Mouse (Mus musculus) embryonic facial prominence, embryonic 14.5 days (tissue): Measurements from ENCODE around the gene Txn1. TPM values are rescaled to one million over a fixed set of nuclear protein-coding genes. Genes with fewer than 3 reads are reported as not detected.
A peak's percentile ranks its signal among the peaks of the same experiment; 100 is the strongest.

Source experiments
- ATAC-seq: fragments of 200-750 bp; cut with Nextera tagmentation; 2 replicates; pipeline ENCODE4 v1.8.0; 2017; ENCODE audit warnings: low read depth, moderate number of reproducible peaks, moderate TSS enrichment
- DNase-seq: peaks from one replicate; pipeline ENCODE4 v3.0.0-alpha.2; 2015; ENCODE audit warnings: low spot score
- H3K27ac ChIP-seq: fragments of 300-500 bp; sonication (generic); replicated peaks from 2 replicates; pipeline ENCODE4 v1.5.1; 2014; ENCODE audit warnings: low read depth, mild to moderate bottlenecking, low read length, moderate library complexity
- H3K27me3 ChIP-seq: fragments of 300-500 bp; sonication (generic); replicated peaks from 2 replicates; pipeline ENCODE4 v1.6.1; 2014; ENCODE audit warnings: low read length; ENCODE audit not compliant: control insufficient read depth, insufficient read depth
- H3K36me3 ChIP-seq: fragments of 300-500 bp; sonication (generic); 2 replicates; pipeline ENCODE4 v1.6.1; 2014; ENCODE audit warnings: low read length, mixed read lengths; ENCODE audit not compliant: control insufficient read depth, insufficient read depth
- H3K4me1 ChIP-seq: fragments of 300-500 bp; sonication (generic); 2 replicates; pipeline ENCODE4 v1.6.1; 2014; ENCODE audit warnings: antibody characterized with exemption, low read length; ENCODE audit not compliant: control insufficient read depth, insufficient read depth
- H3K4me2 ChIP-seq: fragments of 300-500 bp; sonication (generic); 2 replicates; pipeline ENCODE4 v1.6.1; 2014; ENCODE audit warnings: low read depth, mild to moderate bottlenecking, low read length, moderate library complexity, mixed read lengths
- H3K4me3 ChIP-seq: fragments of 300-500 bp; sonication (generic); 2 replicates; pipeline ENCODE4 v1.5.1; 2014; ENCODE audit warnings: low read depth, mild to moderate bottlenecking, low read length
- H3K9ac ChIP-seq: fragments of 300-500 bp; sonication (generic); 2 replicates; pipeline ENCODE4 v1.6.1; 2014; ENCODE audit warnings: low read depth, mild to moderate bottlenecking, low read length, moderate library complexity, mixed read lengths
- H3K9me3 ChIP-seq: fragments of 300-500 bp; sonication (generic); 2 replicates; pipeline ENCODE4 v1.6.1; 2016; ENCODE audit warnings: low read length; ENCODE audit not compliant: control insufficient read depth
- WGBS: fragments of 180-500 bp; shearing (Covaris S2); extraction: QIAGEN DNeasy Blood & Tissue Kit; methylation state at CpG from one replicate; pipeline ENCODE4 v1.1.7; 2014; 5-methylcytosine and 5-hydroxymethylcytosine counted together
- polyA plus RNA-seq: library from polyadenylated mRNA; unstranded; fragments of >200 nt; fragmentation: Nextera tagmentation; extraction: Ambion mirVana; gene quantifications from 2 replicates; pipeline ENCODE4 v1.2.1, GENCODE M21; 2014

The Txn1 gene
- polyA plus RNA-seq, 1 experiment from 2014 or later, result 373 TPM

GRCm38 (mm10) chr4:57915216-57915965 is 40.8 kb downstream of the Txn1 start:
- Histone ChIP-seq H3K9me3 (no peaks in the 10 kb centered on the region), H3K4me2 (peak overlapping the region; percentile 39), H3K36me3 (no peaks in the 10 kb centered on the region), H3K4me3 (peak overlapping the region; percentile 14; the same call in 1 of the 2 replicates), H3K27ac (no peak overlapping the region), H3K9ac (no peak overlapping the region), H3K27me3 (0 out of 2 replicates have a peak, but pooled peaks cover 5% of the 10 kb centered on the region), H3K4me1 (peaks cover 32% of the 10 kb centered on the region)
- peak; percentile 42 for DNase-seq
- WGBS, result 40% methylated on average over 17 of the region's 17 CpGs
- peak; percentile 41; the same call in 1 of the 2 replicates for ATAC-seq

DNA sequence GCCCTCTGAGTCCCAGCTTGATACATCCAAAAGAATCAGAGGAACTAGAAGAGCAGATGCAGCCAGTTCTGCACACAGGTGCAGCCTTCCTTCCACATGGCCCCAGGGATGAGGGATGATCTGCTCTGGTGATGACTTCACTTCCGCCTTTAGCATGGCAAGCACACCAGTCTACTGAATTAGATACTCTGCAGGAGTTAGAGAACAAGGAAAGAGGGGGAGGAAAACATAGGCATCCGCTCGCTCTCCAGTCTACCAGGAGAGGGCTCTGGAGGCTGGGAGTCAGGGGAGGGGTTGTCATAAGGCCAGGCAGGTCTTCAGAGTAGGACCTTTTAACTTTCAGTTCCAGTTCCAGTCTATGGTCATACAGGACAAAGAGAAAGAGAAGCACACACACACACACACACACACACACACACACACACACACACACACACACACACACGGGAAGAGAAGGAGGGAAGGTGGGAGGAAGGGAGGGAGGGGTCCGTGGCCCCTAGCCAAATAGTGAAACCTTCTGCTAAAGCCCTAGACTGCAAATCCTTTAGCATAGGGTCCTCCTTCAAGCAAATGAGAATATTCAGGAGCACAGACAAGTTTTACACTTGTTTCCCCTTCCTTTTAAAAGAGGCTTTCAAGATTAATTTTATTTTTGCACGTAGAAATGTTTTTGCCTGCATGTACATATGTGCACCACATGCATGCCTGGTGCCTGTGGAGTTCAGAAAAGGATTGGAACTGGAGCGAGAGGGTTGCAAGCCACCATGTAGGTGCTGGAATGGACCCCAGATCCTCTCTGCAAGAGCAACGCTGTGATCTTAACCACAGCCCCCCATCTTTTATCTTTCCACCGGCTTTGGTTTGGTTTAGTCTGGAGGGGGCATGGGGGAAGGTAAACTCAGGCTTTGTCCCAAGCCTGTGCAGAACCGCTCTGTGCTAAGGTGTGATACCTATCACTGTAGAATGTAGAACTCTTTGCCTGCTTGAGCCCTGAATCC is 41.7 kb downstream of the Txn1 start:
- DNase-seq, result no peak
- H3K36me3 ChIP-seq, result no peaks in the 10 kb centered on the region
- no peak overlapping the region for H3K9ac ChIP-seq
- H3K4me1 ChIP-seq, result peaks cover 26% of the 10 kb centered on the region
- H3K27me3 ChIP-seq, result 0 out of 2 replicates have a peak, but pooled peaks cover 5% of the 10 kb centered on the region
- H3K4me3 ChIP-seq, result no peak overlapping the region
- ATAC-seq, result no peak
- H3K9me3 ChIP-seq, result no peaks in the 10 kb centered on the region
- peak overlapping the region; percentile 39; the same call in 1 of the 2 replicates for H3K4me2 ChIP-seq
- H3K27ac ChIP-seq, result no peak overlapping the region
- WGBS, result 48% methylated on average over 10 of the region's 10 CpGs

- ATAC-seq (no peak), DNase-seq (no peak)
- Histone ChIP-seq H3K4me2 (no peak overlapping the region), H3K4me3 (no peak overlapping the region), H3K27me3 (0 out of 2 replicates have a peak, but pooled peaks cover 5% of the 10 kb centered on the region), H3K4me1 (peaks cover 26% of the 10 kb centered on the region), H3K27ac (no peak overlapping the region), H3K9ac (no peak overlapping the region), H3K36me3 (no peaks in the 10 kb centered on the region), H3K9me3 (no peaks in the 10 kb centered on the region)
Measured at GRCm38 (mm10) chr4:57913021-57913420, 43.2 kb downstream of the Txn1 start.

DNA sequence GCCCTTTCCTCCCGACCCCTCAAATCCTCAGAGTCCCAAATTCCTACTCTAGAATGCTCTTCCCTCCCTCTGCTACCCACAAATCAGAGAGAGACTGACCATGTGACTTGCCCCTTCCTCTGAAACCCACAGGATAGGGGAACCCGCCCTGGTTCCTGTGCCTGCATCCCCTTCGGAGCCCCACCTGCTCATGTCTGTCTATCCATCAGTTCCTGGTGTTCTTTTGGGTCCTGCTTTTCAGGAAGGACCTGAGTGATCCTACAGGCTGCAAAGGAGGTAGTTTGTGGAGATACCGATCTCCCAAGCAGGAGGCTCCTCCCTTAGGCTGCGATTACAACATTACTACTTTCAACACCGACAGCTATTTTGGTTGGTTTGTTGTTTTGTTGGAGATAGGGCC is 47.4 kb downstream of the Txn1 start:
- H3K36me3 ChIP-seq, result no peaks in the 10 kb centered on the region
- no peak overlapping the region for H3K4me2 ChIP-seq
- H3K9me3 ChIP-seq, result no peaks in the 10 kb centered on the region
- no peak for DNase-seq
- no peaks in the 10 kb centered on the region; the same call in 1 of the 2 replicates for H3K4me1 ChIP-seq
- no peak overlapping the region for H3K9ac ChIP-seq
- no peak for ATAC-seq
- H3K4me3 ChIP-seq, result no peak overlapping the region
- H3K27ac ChIP-seq, result no peak overlapping the region
- 63% methylated on average over 6 of the region's 6 CpGs for WGBS
- no peaks in the 10 kb centered on the region for H3K27me3 ChIP-seq

GRCm38 (mm10) chr4:57906708-57907107 is 49.5 kb downstream of the Txn1 start:
- Histone ChIP-seq H3K27me3 (no peaks in the 10 kb centered on the region), H3K36me3 (no peaks in the 10 kb centered on the region), H3K9ac (no peak overlapping the region), H3K9me3 (no peaks in the 10 kb centered on the region), H3K27ac (no peak overlapping the region), H3K4me3 (no peak overlapping the region), H3K4me1 (no peaks in the 10 kb centered on the region; the same call in 1 of the 2 replicates), H3K4me2 (no peak overlapping the region)
- peak; percentile 57 for DNase-seq
- WGBS, result 33% methylated on average over 2 of the region's 2 CpGs
- ATAC-seq, result no peak

DNA sequence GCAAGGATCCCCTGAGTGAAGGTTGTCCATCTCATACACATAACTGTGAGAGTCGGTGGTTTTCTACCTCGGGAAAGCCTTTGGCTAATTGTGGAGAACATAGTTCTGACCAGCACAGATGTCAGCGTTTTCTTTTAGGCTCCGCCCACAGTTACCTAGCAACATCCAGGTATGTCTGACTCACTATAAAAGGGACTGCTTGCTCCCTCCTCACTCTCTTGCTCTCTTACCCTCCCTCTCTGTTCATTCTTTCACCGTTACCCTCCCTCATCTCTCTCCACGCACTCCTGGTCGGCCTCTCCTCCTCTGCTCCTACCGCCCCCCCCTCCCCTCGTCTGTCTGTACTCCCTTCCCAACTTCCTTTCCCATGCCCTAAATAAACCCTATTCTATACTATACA is 51.6 kb downstream of the Txn1 start:
- DNase-seq, result no peak
- H3K4me2 ChIP-seq, result no peak overlapping the region

GRCm38 (mm10) chr4:57904211-57904610 is 52.0 kb downstream of the Txn1 start:
- WGBS, result 4% methylated on average over 5 of the region's 5 CpGs
- Histone ChIP-seq H3K27me3 (no peaks in the 10 kb centered on the region), H3K4me1 (no peaks in the 10 kb centered on the region; the same call in 1 of the 2 replicates), H3K36me3 (no peaks in the 10 kb centered on the region), H3K4me3 (no peak overlapping the region), H3K27ac (no peak overlapping the region), H3K9ac (no peak overlapping the region), H3K9me3 (no peaks in the 10 kb centered on the region), H3K4me2 (no peak overlapping the region)
- ATAC-seq (peak; percentile 66), DNase-seq (peak; percentile 63)

More for the DNA sequence above, 51.6 kb downstream of the Txn1 start:
- 28% methylated on average over 9 of the region's 9 CpGs for WGBS
- Histone ChIP-seq H3K9ac (no peak overlapping the region), H3K4me3 (no peak overlapping the region), H3K9me3 (no peaks in the 10 kb centered on the region), H3K27me3 (no peaks in the 10 kb centered on the region), H3K27ac (no peak overlapping the region), H3K36me3 (no peaks in the 10 kb centered on the region), H3K4me1 (no peaks in the 10 kb centered on the region; the same call in 1 of the 2 replicates)
- ATAC-seq, result peak; percentile 9; the same call in 1 of the 2 replicates

- Histone ChIP-seq H3K4me3 (no peak overlapping the region), H3K27me3 (no peaks in the 10 kb centered on the region), H3K9me3 (no peaks in the 10 kb centered on the region), H3K4me2 (no peak overlapping the region), H3K9ac (no peak overlapping the region), H3K27ac (no peak overlapping the region), H3K4me1 (no peaks in the 10 kb centered on the region; the same call in 1 of the 2 replicates), H3K36me3 (no peaks in the 10 kb centered on the region)
- ATAC-seq, result no peak
- DNase-seq, result no peak
- WGBS, result 78% methylated on average over 5 of the region's 5 CpGs
Measured at GRCm38 (mm10) chr4:57902619-57903018, 53.6 kb downstream of the Txn1 start.
